Mouse (Mus musculus) layer of hippocampus, adult 2 months (tissue): ENCODE measurements at regions not wholly inside any gene's neighbourhood (a gene's known extent, or its start where the extent isn't known, plus 50 kb on each side); places are given as distances from the start of the nearest gene placed in this dataset.
A peak's percentile ranks its signal among the peaks of the same experiment; 100 is the strongest.

Experiments used
- DNase-seq, 2 experiments: peaks; one replicate each; pipeline ENCODE4 v3.0.0; 2022; ENCODE audit warnings: low spot score in 2 of 2
- H3K27ac ChIP-seq: fragments of 200-600 bp; 2 replicates; pipeline ENCODE4 v1.8.1; 2022
- H3K4me3 ChIP-seq: fragments of 200-600 bp; 2 replicates; pipeline ENCODE4 v1.8.1; 2022; ENCODE audit warnings: mild to moderate bottlenecking
- CTCF ChIP-seq: fragments of 200-600 bp; conservative IDR thresholded peaks from 2 replicates; pipeline ENCODE4 v1.8.1; 2022; ENCODE audit warnings: antibody characterized with exemption, mild to moderate bottlenecking, moderate library complexity

GRCm38 (mm10) chr16:29815632-29816337 is 236.7 kb downstream of the Opa1 start:
- TF ChIP-seq CTCF, result no peak
- no peak for DNase-seq
- Histone ChIP-seq H3K27ac (peak overlapping the region; percentile 98), H3K4me3 (no peak overlapping the region)

- peak; percentile 75 to 87 for DNase-seq
- no peak for TF ChIP-seq CTCF
- H3K4me3 ChIP-seq, result no peak overlapping the region
- H3K27ac ChIP-seq, result peak overlapping the region; percentile 90
Observed at GRCm38 (mm10) chr16:29816681-29817369, 237.7 kb downstream of the Opa1 start.

- Histone ChIP-seq H3K27ac (no peak overlapping the region), H3K4me3 (no peak overlapping the region)
- no peak for DNase-seq
- TF ChIP-seq CTCF, result no peak
Observed at GRCm38 (mm10) chr16:29818807-29819440, 239.8 kb downstream of the Opa1 start.

- TF ChIP-seq CTCF, result no peak
- no peak overlapping the region for H3K27ac ChIP-seq
- DNase-seq, result no peak
- H3K4me3 ChIP-seq, result no peak overlapping the region
Observed at GRCm38 (mm10) chr16:29820704-29821103, 241.6 kb downstream of the Opa1 start.

GRCm38 (mm10) chr16:29822110-29822509 is 242.1 kb upstream of the Hes1 start:
- Histone ChIP-seq H3K27ac (no peak overlapping the region), H3K4me3 (no peak overlapping the region)
- TF ChIP-seq CTCF, result no peak
- DNase-seq, result no peak

- no peak overlapping the region for H3K4me3 ChIP-seq
- TF ChIP-seq CTCF, result no peak
- no peak for DNase-seq
- H3K27ac ChIP-seq, result no peak overlapping the region
Observed at GRCm38 (mm10) chr16:29822843-29823401, 241.3 kb upstream of the Hes1 start.

- Histone ChIP-seq H3K4me3 (no peak overlapping the region), H3K27ac (no peak overlapping the region)
- TF ChIP-seq CTCF, result no peak
- no peak for DNase-seq
Observed at GRCm38 (mm10) chr16:29826927-29827326, 237.3 kb upstream of the Hes1 start.

GRCm38 (mm10) chr16:29827776-29828175 is 236.4 kb upstream of the Hes1 start:
- Histone ChIP-seq H3K27ac (no peak overlapping the region), H3K4me3 (no peak overlapping the region)
- peak; percentile 48 for TF ChIP-seq CTCF
- no peak for DNase-seq

GRCm38 (mm10) chr16:29829457-29829856 is 234.7 kb upstream of the Hes1 start:
- no peak for DNase-seq
- Histone ChIP-seq H3K4me3 (no peak overlapping the region), H3K27ac (peak overlapping the region; percentile 63)
- TF ChIP-seq CTCF, result no peak

GRCm38 (mm10) chr16:29830101-29830500 is 234.1 kb upstream of the Hes1 start:
- no peak for DNase-seq
- peak overlapping the region; percentile 63 for H3K27ac ChIP-seq
- TF ChIP-seq CTCF, result no peak

GRCm38 (mm10) chr16:29833298-29833697 is 230.9 kb upstream of the Hes1 start:
- TF ChIP-seq CTCF, result no peak
- DNase-seq, result peak in 1 of 2 experiments; percentile 34
- Histone ChIP-seq H3K4me3 (no peak overlapping the region; the same call in 1 of the 2 replicates), H3K27ac (peak overlapping the region; percentile 69)

More at GRCm38 (mm10) chr16:29830101-29830500, 234.1 kb upstream of the Hes1 start:
- no peak overlapping the region for H3K4me3 ChIP-seq

- peak overlapping the region; percentile 9; the same call in 1 of the 2 replicates for H3K4me3 ChIP-seq
- no peak for TF ChIP-seq CTCF
- H3K27ac ChIP-seq, result peak overlapping the region; percentile 69
- DNase-seq, result no peak
Observed at GRCm38 (mm10) chr16:29833875-29834274, 230.3 kb upstream of the Hes1 start.

- Histone ChIP-seq H3K4me3 (no peak overlapping the region), H3K27ac (peak overlapping the region; percentile 28; the same call in 1 of the 2 replicates)
- TF ChIP-seq CTCF, result no peak
- no peak for DNase-seq
Observed at GRCm38 (mm10) chr16:29834669-29835068, 229.5 kb upstream of the Hes1 start.
